Mouse (Mus musculus): Measurements from ENCODE around the gene Smc5.

- TF ChIP-seq CTCF (IDR thresholded peaks at IDR 0.05; ENCODE audit: control insufficient read depth, insufficient read depth, insufficient read length) (no peak), MAX (IDR thresholded peaks at IDR 0.05) (no peak), CEBPB (IDR thresholded peaks at IDR 0.05; ENCODE audit: low read depth) (no peak), MYOD1 (IDR thresholded peaks at IDR 0.05; ENCODE audit: control insufficient read depth, insufficient read length, low read depth) (no peak), FOSL1 (IDR thresholded peaks at IDR 0.05; ENCODE audit: insufficient read depth, low read length, poor library complexity, severe bottlenecking) (no peak), MYOG (IDR thresholded peaks at IDR 0.05; ENCODE audit: control insufficient read depth, extremely low read depth, insufficient read length) (no peak)
Measured at GRCm38 (mm10) chr19:23169659-23170050, 104.0 kb downstream of the Smc5 start.

All from C2C12 (cell line).